Mouse (Mus musculus) intestine, embryonic 15.5 days (tissue): Measurements from ENCODE around the gene Eef2k. TPM values are rescaled to one million over a fixed set of nuclear protein-coding genes. Genes with fewer than 3 reads are reported as not detected.
A peak's percentile ranks its signal among the peaks of the same experiment; 100 is the strongest.
"Not testable (repeated sequence)": the region's sequence is repeated elsewhere in the genome, so short reads cannot be mapped to it uniquely, and the experiment has no call there.

Experiments
- ATAC-seq: fragments of 200-750 bp; cut with Nextera tagmentation; 2 replicates; pipeline ENCODE4 v1.8.0; 2017; ENCODE audit warnings: moderate TSS enrichment, moderate library complexity
- H3K27ac ChIP-seq: fragments of 300-500 bp; sonication (generic); 2 replicates; pipeline ENCODE4 v1.5.1; 2015; ENCODE audit warnings: mild to moderate bottlenecking, inconsistent platforms
- H3K27me3 ChIP-seq: fragments of 300-500 bp; sonication (generic); replicated peaks from 2 replicates; pipeline ENCODE4 v1.6.1; 2015; ENCODE audit warnings: inconsistent platforms
- H3K36me3 ChIP-seq: fragments of 300-500 bp; sonication (generic); 2 replicates; pipeline ENCODE4 v1.6.1; 2015; ENCODE audit warnings: inconsistent platforms
- H3K4me1 ChIP-seq: fragments of 300-500 bp; sonication (generic); replicated peaks from 2 replicates; pipeline ENCODE4 v1.6.1; 2015; ENCODE audit warnings: inconsistent platforms
- H3K4me2 ChIP-seq: fragments of 300-500 bp; sonication (generic); replicated peaks from 2 replicates; pipeline ENCODE4 v1.6.1; 2015; ENCODE audit warnings: mild to moderate bottlenecking, inconsistent platforms
- H3K4me3 ChIP-seq: fragments of 300-500 bp; sonication (generic); replicated peaks from 2 replicates; pipeline ENCODE4 v1.5.1; 2015; ENCODE audit warnings: inconsistent platforms
- H3K9ac ChIP-seq: fragments of 300-500 bp; sonication (generic); 2 replicates; pipeline ENCODE4 v1.6.1; 2015; ENCODE audit warnings: inconsistent platforms
- H3K9me3 ChIP-seq: fragments of 300-500 bp; sonication (generic); 2 replicates; pipeline ENCODE4 v1.6.1; 2016; ENCODE audit warnings: inconsistent platforms
- WGBS: fragments of 180-500 bp; shearing (Covaris S2); methylation state at CpG from one replicate; pipeline ENCODE4 v1.1.7; 2015; 5-methylcytosine and 5-hydroxymethylcytosine counted together
- polyA plus RNA-seq: library from polyadenylated mRNA; unstranded; fragments of >200 nt; fragmentation: Nextera tagmentation; extraction: Ambion mirVana; gene quantifications from 2 replicates; pipeline ENCODE4 v1.2.1, GENCODE M21; 2015

Eef2k gene
- polyA plus RNA-seq, 1 experiment from 2014 or later, result 47.2 TPM

- H3K27me3 ChIP-seq, result no peaks in the 10 kb centered on the region
- peaks cover 22% of the 10 kb centered on the region for H3K36me3 ChIP-seq
- H3K4me2 ChIP-seq, result no peak overlapping the region
- H3K4me3 ChIP-seq, result no peak overlapping the region
- no peak for ATAC-seq
- H3K4me1 ChIP-seq, result no peaks in the 10 kb centered on the region
- H3K27ac ChIP-seq, result no peak overlapping the region
- 94% methylated on average over 7 of the region's 7 CpGs for WGBS
- H3K9ac ChIP-seq, result no peak overlapping the region
- no peaks in the 10 kb centered on the region for H3K9me3 ChIP-seq
These were observed 54.4 kb downstream of the Eef2k start for GRCm38 (mm10) chr7:120897054-120897453.

GRCm38 (mm10) chr7:120897711-120898335 is 55.2 kb downstream of the Eef2k start:
- Histone ChIP-seq H3K36me3 (peaks cover 19% of the 10 kb centered on the region), H3K4me1 (no peaks in the 10 kb centered on the region), H3K4me3 (no peak overlapping the region), H3K27ac (no peak overlapping the region), H3K4me2 (no peak overlapping the region), H3K9ac (no peak overlapping the region), H3K9me3 (no peaks in the 10 kb centered on the region), H3K27me3 (no peaks in the 10 kb centered on the region)
- WGBS, result 77% methylated on average over 9 of the region's 9 CpGs
- no peak for ATAC-seq

DNA sequence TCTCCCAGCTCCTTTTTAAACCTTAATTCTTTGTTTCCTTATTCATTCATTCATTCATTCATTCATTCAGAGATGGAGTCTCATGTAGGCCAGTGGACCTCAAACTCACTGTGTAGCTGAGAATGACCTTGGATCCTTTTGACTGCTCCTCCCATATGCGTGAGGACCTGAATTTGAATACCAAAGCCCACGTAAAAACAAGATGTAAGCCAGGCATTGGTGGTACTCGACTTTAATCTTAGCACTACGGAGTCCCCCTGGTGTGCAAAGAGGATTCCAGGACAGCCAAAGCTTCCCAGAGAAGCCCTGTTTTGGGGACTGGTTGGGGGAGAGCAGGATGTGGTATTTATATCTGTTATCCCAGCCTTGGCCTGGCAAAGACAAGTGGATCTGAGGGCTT is 57.6 kb downstream of the Eef2k start:
- H3K9ac ChIP-seq, result no peak overlapping the region
- no peak overlapping the region for H3K4me2 ChIP-seq
- WGBS, result 70% methylated on average over 4 of the region's 4 CpGs
- H3K4me3 ChIP-seq, result no peak overlapping the region
- H3K36me3 ChIP-seq, result peaks cover 16% of the 10 kb centered on the region
- no peak for ATAC-seq
- H3K4me1 ChIP-seq, result no peaks in the 10 kb centered on the region
- H3K27ac ChIP-seq, result no peak overlapping the region
- no peaks in the 10 kb centered on the region for H3K27me3 ChIP-seq
- H3K9me3 ChIP-seq, result no peaks in the 10 kb centered on the region

- H3K27ac ChIP-seq, result no peak overlapping the region
- H3K4me3 ChIP-seq, result no peak overlapping the region
- no peaks in the 10 kb centered on the region for H3K9me3 ChIP-seq
- peaks cover 15% of the 10 kb centered on the region; the same call in 1 of the 2 replicates for H3K36me3 ChIP-seq
- 52% methylated on average over 8 of the region's 8 CpGs for whole genome bisulfite sequencing
- no peak overlapping the region for H3K4me2 ChIP-seq
- no peak for ATAC-seq
- H3K27me3 ChIP-seq, result no peaks in the 10 kb centered on the region
- no peaks in the 10 kb centered on the region for H3K4me1 ChIP-seq
- H3K9ac ChIP-seq, result no peak overlapping the region
These were observed 59.1 kb downstream of the Eef2k start for GRCm38 (mm10) chr7:120901701-120902100.

DNA sequence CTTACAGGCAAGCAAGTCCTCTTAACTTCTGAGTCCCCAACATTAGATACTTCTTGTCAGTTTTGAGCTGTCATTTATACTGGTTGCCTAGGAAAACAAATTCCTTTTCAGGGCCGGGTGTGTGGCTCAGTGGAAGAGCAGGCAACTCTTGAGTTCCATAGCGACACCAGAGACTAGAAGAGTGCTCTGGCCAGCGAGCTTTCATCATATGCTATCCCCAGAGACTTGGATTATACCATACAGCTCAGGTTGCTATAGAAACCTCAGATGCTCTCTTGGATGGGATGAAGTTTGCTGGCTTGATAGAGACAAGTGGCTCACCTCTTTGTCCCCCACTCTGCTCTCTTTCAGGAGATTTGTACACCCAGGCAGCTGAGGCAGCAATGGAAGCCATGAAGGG is 60.3 kb downstream of the Eef2k start:
- 69% methylated on average over 3 of the region's 3 CpGs for WGBS
- no peaks in the 10 kb centered on the region for H3K4me1 ChIP-seq

DNA sequence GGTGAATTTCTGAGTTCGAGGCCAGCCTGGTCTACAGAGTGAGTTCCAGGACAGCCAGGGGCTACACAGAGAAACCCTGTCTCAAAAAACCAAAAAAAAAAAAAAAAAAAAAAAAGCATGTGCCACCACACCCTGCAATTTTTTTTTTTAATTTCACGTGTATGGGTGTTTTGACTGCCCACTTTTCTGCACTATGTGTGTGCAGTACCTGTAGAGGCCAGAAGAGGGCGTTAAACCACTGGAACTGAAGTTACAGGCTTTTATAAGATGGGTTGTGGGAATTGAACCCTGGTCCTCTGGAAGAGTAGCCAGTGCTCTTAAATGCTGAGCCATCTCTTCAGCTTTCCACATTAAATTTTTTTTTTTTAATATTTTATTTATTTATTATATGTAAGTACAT is 67.5 kb downstream of the Eef2k start:
- not testable (repeated sequence) for H3K4me1 ChIP-seq, H3K9me3 ChIP-seq, H3K27ac ChIP-seq, H3K4me2 ChIP-seq, ATAC-seq, H3K36me3 ChIP-seq, H3K9ac ChIP-seq, H3K27me3 ChIP-seq, H3K4me3 ChIP-seq
- WGBS, result 73% methylated on average over 3 of the region's 3 CpGs

More for the DNA sequence above, 60.3 kb downstream of the Eef2k start:
- no peaks in the 10 kb centered on the region for H3K9me3 ChIP-seq
- H3K27me3 ChIP-seq, result no peaks in the 10 kb centered on the region
- H3K4me3 ChIP-seq, result no peak overlapping the region
- no peak for ATAC-seq
- H3K4me2 ChIP-seq, result no peak overlapping the region
- 0 out of 2 replicates have a peak, but pooled peaks cover 10% of the 10 kb centered on the region for H3K36me3 ChIP-seq
- no peak overlapping the region for H3K27ac ChIP-seq
- no peak overlapping the region for H3K9ac ChIP-seq

- H3K27ac ChIP-seq, H3K4me1 ChIP-seq, H3K27me3 ChIP-seq, ATAC-seq, H3K9ac ChIP-seq, H3K4me3 ChIP-seq, H3K9me3 ChIP-seq, H3K4me2 ChIP-seq, H3K36me3 ChIP-seq: not testable (repeated sequence)
- WGBS, result 85% methylated on average over 6 of the region's 6 CpGs
These were observed 68.6 kb downstream of the Eef2k start for GRCm38 (mm10) chr7:120911268-120911667.

- no peaks in the 10 kb centered on the region for H3K9me3 ChIP-seq
- 41% methylated on average over 1 of the region's 1 CpGs for WGBS
- H3K36me3 ChIP-seq, result no peaks in the 10 kb centered on the region
These were observed 70.7 kb downstream of the Eef2k start for GRCm38 (mm10) chr7:120913332-120913731.

DNA sequence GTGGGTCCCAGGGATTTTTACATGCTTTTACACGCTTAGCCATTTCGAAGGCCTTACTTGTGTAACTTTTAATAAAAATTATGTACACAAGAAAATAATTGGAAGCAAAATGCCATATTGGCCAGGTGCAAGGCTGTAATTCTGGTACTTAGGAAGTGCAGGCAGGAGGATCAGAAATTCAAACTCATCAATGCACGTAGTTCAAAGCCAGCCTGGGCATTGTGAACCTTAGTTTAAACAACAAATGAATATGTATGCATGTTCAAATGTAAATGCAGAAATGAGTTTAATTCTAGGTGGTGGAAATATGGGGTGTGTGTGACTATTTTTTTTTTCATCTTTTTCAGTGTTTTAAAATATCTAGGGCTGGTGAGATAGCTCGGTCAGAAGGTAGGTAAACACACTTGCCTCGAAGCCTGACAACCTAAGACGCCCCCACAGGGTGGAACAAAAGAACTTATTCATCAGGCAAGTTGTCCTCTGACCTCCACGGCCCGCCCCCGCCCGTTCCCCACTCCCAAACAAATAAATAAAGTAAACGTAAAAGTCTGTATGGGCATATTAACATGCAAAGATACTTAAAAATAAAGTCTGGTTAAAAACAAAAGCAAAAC is 73.7 kb downstream of the Eef2k start:
- Histone ChIP-seq H3K4me3 (no peak overlapping the region), H3K36me3 (no peaks in the 10 kb centered on the region), H3K4me2 (peak overlapping the region; percentile 26), H3K9ac (no peak overlapping the region), H3K4me1 (peaks cover 8% of the 10 kb centered on the region; the same call in 1 of the 2 replicates), H3K27me3 (no peaks in the 10 kb centered on the region), H3K27ac (no peak overlapping the region), H3K9me3 (no peaks in the 10 kb centered on the region)
- no peak for ATAC-seq
- 36% methylated on average over 11 of the region's 11 CpGs for WGBS

More at GRCm38 (mm10) chr7:120913332-120913731, 70.7 kb downstream of the Eef2k start:
- Histone ChIP-seq H3K9ac (no peak overlapping the region), H3K4me1 (no peaks in the 10 kb centered on the region), H3K27me3 (no peaks in the 10 kb centered on the region), H3K4me3 (no peak overlapping the region), H3K27ac (no peak overlapping the region), H3K4me2 (no peak overlapping the region)
- no peak for ATAC-seq

DNA sequence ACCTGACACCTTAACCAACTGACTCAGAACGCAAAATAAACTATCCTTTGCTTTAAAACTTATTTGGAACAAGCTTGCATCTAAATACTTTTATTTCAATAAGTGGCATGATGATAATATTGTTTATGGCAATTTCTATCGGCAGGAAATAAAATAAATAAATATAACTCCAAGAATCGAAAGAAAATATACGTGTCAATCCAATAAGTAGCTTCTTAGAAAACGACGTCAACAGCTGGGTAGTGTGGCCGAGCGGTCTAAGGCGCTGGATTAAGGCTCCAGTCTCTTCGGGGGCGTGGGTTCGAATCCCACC is 74.6 kb downstream of the Eef2k start:
- Histone ChIP-seq H3K4me2 (peak overlapping the region; percentile 71), H3K36me3 (no peaks in the 10 kb centered on the region), H3K27ac (no peak overlapping the region), H3K9ac (no peak overlapping the region; the same call in 1 of the 2 replicates), H3K4me1 (peaks cover 8% of the 10 kb centered on the region; the same call in 1 of the 2 replicates), H3K9me3 (no peaks in the 10 kb centered on the region), H3K27me3 (no peaks in the 10 kb centered on the region), H3K4me3 (peak overlapping the region; percentile 94)
- WGBS, result 7% methylated on average over 12 of the region's 12 CpGs
- ATAC-seq, result no peak

DNA sequence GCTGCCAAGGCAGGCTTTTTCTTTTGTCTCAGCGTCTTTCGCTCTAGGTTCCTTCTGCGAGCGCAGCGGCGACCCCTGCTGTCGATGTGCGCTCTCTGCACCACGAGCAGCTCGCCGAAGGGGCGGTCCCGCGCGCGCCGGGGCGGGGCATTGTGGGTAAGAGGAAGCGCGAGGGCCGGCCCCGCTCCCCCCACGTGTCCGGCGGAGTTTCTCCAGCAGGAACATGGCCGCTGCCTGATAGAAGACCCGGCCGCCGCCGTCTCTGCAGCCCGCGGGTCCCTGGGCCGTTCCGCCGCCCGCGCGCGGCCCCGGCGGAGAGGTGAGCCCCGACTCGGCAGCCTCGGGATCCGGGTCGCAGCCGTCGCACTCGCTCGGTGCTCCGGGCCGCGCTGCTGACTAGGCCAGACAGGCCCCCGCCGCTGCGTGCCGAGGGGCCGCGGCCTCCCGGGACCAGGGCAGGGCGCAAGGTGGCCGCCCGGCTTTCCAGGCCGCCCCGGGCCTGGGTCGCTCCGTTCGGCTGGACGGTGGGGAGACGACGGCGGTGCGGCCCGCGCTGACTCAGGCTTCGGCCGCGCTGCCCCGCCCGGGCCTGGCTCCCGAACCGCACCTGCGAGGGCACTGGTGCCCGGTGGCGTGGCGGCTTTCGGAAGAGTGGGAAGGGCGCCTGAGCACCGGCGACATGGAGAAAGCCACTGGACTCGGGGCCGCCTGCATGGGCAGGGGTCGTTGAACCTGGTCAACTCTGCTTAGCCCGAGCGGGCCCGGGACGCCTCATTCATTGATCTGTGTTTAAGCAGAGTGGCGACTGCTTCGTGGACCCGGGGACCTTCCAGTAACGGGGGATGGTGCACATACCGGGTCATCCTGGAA is 75.2 kb downstream of the Eef2k start, which contains the start of gene Polr3e:
TSS of gene Polr3e (plus strand) at position 153 of the 870 bp plus-strand sequence.
- peak; percentile 96 for ATAC-seq
- Histone ChIP-seq H3K27me3 (no peaks in the 10 kb centered on the region), H3K4me2 (peak within 1 kb of the TSS; percentile 71), H3K9ac (peak within 1 kb of the TSS; percentile 85), H3K9me3 (no peaks in the 10 kb centered on the region), H3K4me1 (peaks cover 8% of the 10 kb centered on the region; the same call in 1 of the 2 replicates), H3K4me3 (peak within 1 kb of the TSS; percentile 94), H3K36me3 (no peaks in the 10 kb centered on the region), H3K27ac (peak within 1 kb of the TSS; percentile 86)
- under 1% methylated on average over 100 of the region's 102 CpGs for WGBS

- ATAC-seq, result peak; percentile 71
These were observed 75.9 kb downstream of the Eef2k start for GRCm38 (mm10) chr7:120918526-120918962.

More at GRCm38 (mm10) chr7:120918526-120918962, 75.9 kb downstream of the Eef2k start:
- peak overlapping the region; percentile 71 for H3K4me2 ChIP-seq
- peaks cover 8% of the 10 kb centered on the region; the same call in 1 of the 2 replicates for H3K4me1 ChIP-seq
- H3K4me3 ChIP-seq, result peak overlapping the region; percentile 94
- H3K27me3 ChIP-seq, result no peaks in the 10 kb centered on the region
- no peaks in the 10 kb centered on the region for H3K36me3 ChIP-seq
- WGBS, result 8% methylated on average over 10 of the region's 10 CpGs
- peak overlapping the region; percentile 85 for H3K9ac ChIP-seq
- no peaks in the 10 kb centered on the region for H3K9me3 ChIP-seq
- peak overlapping the region; percentile 86 for H3K27ac ChIP-seq
